Mouse (Mus musculus) spleen, adult 12 weeks (tissue): ENCODE data around the gene Tgfb3.

ENCODE experiments used
- DNase-seq: peaks from one replicate; pipeline ENCODE4 v3.0.0; 2022; ENCODE audit warnings: low spot score

Tgfb3 gene

DNA sequence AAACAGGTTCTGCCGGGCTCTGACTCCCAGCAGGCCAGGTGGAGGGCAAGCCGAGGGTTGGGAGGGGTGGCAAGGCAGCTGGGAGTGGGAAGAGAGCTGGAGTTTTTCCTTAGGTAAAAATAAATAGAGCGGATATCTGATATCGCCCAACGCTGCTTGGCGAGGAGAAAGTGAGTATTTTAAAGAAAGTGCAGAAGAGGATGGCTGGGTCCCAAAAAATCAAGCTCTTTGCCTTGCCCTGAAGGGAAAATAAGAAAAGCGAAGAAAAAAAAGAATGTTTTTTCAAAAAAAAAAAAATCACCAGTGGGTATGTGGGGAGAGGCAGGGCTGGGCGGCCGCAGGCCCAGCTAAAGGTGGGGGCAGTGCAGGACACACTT, 677 bp downstream of the Tgfb3 start:
- no peak for DNase-seq

- no peak for DNase-seq
These were observed 1.1 kb downstream of the Tgfb3 start for GRCm38 (mm10) chr12:86077736-86078135.

DNA sequence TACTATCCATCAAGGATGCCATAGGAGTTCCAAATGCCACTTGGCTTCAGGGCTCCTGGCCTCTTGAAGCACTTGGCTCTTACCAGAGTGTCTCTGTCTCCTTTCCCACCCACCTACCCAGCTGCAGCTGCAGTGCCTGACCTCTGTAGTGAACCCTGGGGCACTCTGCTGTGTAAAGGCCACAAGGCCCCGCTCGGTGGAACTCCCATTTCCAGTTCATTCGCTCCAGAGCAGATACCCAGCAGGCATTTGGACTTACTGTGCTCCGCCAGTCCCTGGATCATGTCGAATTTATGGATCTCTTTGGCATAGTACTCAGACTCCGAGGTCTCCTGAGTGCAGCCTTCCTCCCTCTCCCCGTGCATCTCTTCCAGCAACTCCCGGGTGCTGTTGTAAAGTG, 1.5 kb downstream of the Tgfb3 start:
- no peak for DNase-seq

GRCm38 (mm10) chr12:86076321-86076901, 2.4 kb downstream of the Tgfb3 start:
- no peak for DNase-seq

GRCm38 (mm10) chr12:86075358-86075757, 3.5 kb downstream of the Tgfb3 start:
- DNase-seq = no peak

DNA sequence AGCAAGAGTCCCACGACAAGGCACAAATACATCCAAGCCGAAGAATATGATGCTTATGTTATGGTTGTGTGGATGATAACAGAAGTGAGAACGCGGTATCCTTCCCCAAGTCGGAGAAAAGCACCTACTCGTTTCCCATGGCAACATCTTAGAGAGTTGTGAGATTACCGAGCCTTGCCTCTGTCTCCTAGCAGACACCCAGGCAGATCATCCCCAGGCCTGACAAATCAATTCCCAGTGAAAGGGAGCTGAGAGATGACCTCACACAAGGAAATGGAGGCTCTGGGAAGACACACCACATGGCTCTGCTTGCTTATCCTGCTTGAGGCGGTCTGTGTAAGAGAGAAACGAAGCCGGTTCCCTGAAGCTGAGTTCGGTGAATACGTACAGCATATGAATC, 4.2 kb downstream of the Tgfb3 start:
- DNase-seq = no peak

DNA sequence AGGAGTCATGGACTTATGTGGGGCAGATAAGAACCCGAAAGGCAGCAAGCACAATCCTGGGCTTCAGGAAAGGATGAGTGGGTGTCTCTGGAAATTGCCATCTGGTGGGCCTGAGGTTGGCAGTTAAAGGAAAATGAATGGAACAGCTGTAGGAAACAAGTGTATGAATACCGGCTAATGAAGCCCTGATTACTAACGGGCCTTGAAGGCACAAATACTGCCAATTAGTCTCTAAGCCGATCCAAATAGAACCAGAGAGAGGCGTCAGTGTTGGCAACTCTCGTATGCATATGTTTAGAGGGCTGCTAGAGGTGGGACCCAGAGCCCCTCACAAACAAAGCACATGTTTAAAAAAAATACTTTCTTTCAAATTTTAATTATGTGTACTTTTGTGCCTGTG, 7.4 kb downstream of the Tgfb3 start:
- DNase-seq = no peak

DNA sequence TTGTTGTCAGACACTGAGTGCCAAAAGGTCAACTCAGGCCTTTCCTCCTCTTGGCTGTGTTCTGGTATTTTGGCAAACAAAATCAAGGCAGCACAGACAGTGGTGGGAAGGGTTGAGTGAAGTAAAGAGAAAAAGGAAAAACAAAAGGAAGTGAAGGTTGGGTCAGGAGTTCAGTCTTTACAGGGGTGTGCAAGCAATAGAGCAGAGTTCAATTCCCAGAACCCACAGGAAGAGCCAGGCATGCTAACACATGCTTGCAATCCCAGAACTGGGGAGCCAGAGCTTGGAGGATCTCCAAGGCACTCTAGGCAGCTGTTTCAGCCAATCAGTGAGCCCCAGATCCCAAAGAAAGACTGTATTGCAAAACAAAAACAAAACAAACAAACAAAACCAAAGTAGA, 14.0 kb downstream of the Tgfb3 start:
- no peak for DNase-seq

DNA sequence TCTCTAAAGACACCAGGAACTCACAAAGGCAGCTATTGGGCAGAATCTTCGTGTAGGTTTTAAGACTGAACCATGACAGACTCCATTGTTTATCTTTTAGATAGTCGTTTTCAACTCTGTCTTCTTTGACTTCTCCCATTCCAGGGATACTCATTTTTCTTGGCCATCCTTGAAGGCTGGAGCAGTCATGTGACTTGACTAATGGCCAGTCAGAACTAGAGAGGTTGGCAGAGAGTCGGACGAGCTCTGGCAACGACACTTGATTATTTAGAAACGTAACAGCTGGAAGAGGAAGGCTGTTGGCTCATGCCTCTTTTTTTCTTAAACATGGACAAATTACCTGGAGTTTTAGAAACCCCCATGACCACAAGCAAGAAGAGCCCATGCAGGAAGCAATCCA, 19.5 kb downstream of the Tgfb3 start:
- no peak for DNase-seq

- no peak for DNase-seq
These were observed 21.3 kb downstream of the Tgfb3 start for GRCm38 (mm10) chr12:86057516-86057915.

DNA sequence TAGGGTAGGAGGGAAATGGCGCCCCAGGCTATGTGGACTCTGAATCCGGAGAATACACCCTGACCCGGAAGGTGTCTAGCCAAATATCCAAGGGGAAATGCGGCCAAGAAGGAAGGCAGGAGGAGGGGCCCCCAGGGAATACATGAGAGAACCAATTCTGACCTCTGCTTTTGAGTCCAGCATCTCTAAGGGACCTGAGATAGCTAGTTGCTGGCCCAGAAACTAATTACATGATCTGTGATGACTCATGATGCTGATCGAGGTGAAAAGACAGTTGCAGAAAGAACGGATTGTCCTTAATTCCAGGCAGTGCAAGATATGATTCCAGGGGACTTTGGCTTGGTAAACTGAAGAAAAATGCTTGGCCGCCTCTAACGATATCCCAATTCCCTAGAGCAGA, 21.9 kb downstream of the Tgfb3 start:
- DNase-seq = no peak

DNA sequence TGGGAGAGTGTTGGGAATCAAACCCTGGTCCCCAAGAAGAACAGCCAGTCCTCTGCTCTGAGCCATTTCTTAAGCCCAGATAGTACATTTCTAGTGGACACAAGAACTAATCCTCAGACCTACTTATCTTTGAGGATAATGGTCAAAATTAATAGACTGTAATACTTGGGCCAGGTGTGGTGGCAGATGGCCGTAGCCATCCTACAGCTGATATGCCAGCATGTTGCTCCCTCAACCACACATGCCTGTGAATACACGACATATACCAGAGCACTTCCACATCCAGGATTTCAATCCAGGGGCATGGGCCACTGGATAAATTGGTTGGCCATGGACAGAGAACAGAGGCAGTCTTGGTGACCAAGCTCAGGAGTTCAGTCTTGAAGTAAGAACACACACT, 23.5 kb downstream of the Tgfb3 start:
- no peak for DNase-seq

DNA sequence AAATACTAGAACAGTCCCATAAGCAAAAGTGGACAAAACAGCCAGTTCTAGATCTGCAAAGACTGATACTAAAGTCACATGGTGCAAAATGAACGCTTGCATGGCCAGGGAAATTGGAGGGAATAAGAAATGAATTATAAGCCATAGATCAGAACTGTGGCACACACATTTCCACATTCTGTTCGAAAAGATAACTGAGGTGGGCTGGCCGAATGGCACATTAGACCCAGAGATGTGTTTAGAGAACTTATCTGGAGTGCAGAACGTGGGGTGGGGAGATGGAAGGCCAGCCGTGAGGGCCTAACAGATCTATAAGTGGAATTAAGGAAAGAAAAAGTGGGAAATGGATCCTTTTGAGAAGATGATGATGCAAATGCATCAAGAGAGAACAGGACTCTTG, 27.4 kb downstream of the Tgfb3 start:
- no peak for DNase-seq

DNA sequence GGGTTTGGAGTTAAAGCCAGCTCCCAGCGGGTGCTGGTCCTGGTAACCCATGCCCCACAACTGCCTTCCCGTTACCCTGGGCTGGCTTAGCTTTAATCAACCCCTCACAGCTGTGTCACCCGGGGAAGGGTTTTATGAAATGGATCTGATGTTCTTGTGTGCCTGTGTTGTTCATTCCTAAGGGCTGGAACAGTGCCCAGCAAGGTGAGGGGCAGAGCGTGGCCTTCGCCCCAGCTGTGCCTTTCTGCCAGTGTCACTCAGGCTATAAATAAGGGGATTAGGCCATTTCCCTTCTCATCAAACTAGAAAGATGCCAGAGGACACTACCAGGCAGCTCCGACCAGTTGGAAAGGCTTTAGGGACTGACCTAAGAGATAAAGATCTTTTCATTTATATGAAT, 29.0 kb downstream of the Tgfb3 start:
- DNase-seq = no peak

GRCm38 (mm10) chr12:86047376-86047775, 31.5 kb downstream of the Tgfb3 start:
- no peak for DNase-seq

DNA sequence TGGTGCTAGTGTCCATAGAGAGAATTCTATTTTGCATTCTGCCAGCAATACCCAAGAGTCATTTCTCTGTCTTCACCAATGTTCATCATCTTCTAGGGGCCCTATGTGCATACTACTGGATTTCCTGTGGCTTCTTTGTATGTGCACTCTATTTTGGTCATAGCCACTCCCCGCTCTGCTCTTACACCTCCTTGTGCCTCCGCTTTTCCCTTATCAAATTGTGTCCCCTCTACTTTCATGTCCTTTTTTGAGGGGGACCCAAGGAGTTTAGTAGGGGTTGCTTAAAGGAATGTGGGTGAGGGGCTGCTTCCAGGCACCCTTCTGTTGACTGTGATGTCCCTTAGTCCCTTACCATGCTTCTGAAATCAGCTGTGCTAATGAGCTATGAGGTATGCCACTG, 32.1 kb downstream of the Tgfb3 start:
- no peak for DNase-seq

DNA sequence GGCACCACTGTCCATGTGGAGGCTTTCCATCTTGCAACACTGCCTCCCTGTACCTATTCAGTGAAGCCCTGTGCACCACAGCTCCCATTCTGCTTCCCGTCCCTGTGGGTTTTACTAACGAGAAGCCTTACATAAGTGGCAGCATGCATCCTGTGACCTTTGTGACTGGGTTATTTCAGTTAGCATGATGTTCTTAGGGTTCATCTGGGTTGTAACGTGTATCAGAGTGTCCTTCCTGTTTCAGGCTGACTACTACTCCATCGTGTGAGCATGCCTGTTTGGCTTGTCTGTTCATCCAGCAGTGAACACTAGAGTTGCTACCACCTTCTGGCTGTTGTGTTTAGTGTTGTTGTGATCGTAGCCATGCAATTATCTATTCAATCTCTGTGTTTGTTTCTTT, 32.7 kb downstream of the Tgfb3 start:
- DNase-seq = no peak

GRCm38 (mm10) chr12:86039751-86040150, 39.1 kb downstream of the Tgfb3 start:
- DNase-seq = no peak

- DNase-seq = no peak
These were observed 39.8 kb downstream of the Tgfb3 start for GRCm38 (mm10) chr12:86039078-86039477.

GRCm38 (mm10) chr12:86037235-86037921, 41.5 kb downstream of the Tgfb3 start:
- no peak for DNase-seq

GRCm38 (mm10) chr12:86036368-86037166, 42.3 kb downstream of the Tgfb3 start:
- no peak for DNase-seq

DNA sequence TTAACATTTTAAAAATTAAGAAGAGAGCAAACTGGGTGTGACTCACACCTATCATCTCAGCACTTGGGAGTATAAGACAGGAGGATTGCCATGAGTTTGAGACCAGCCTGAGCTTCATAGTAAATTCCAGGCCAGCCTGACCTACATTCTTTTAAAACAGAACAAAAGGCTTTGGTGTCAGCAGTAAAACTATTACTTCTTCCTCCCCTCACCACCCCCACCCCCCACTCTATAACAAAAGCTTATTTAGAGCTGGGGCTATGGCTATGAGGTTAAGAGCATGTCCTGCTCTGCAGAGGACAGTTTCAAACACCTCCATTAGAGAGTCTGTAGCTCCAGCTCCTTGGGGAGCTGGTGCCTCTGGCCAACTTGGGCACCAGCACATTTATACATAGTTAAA, 43.3 kb downstream of the Tgfb3 start:
- no peak for DNase-seq

DNA sequence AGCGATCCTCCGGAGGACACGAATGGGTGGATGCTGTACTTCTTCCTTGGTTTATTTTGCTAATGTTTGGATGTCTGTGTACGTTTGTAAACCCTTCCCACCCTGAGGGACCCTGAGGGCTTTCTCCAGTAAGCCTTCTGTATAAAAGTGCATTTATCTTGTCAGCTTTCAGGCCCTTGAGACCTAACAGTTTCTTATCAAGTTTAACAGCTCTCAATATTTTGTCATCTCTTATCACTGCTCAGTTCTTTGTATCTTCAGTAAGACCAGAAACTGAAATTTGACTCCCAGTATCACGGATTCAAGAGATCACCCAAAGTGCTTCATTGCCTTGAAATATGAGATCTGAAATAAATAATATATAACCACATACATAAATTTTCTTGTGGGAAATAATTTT, 47.9 kb downstream of the Tgfb3 start:
- DNase-seq = no peak

- no peak for DNase-seq
These were observed 51.1 kb downstream of the Tgfb3 start for GRCm38 (mm10) chr12:86027747-86028146.
